Mouse (Mus musculus): Measurements from ENCODE around the gene Atp6v1e1. TPM values are rescaled to one million over a fixed set of nuclear protein-coding genes. Genes with fewer than 3 reads are reported as not detected.
"Not testable (repeated sequence)": the region's sequence is repeated elsewhere in the genome, so short reads cannot be mapped to it uniquely, and the experiment has no call there.

Gene Atp6v1e1
- total RNA-seq, 1 experiment = 126 TPM

- Histone ChIP-seq H3K4me1 (ENCODE audit: control insufficient read depth in 2 of 2, insufficient read depth in 2 of 2, low read length in 2 of 2, poor library complexity in 1 of 2) (0 out of 4 replicates have a peak, but pooled peaks cover 2 to 4% of the 10 kb centered on the region in 2 experiments), H3K9me3 (ENCODE audit: control insufficient read depth, insufficient read depth, low read depth, low read length) (no peaks in the 10 kb centered on the region), H3K9ac (ENCODE audit: insufficient read depth, low read depth, low read length, poor library complexity, severe bottlenecking) (no peak overlapping the region), H3K27ac (ENCODE audit: insufficient read depth, low read depth, low read length, poor library complexity, severe bottlenecking) (no peak overlapping the region), H3K4me3 (ENCODE audit: insufficient read depth in 1 of 2, low read depth in 1 of 2, low read length in 2 of 2, poor library complexity in 1 of 2, severe bottlenecking in 1 of 2) (no peak overlapping the region), H3K36me3 (ENCODE audit: control insufficient read depth, insufficient read depth, low read length, poor library complexity, severe bottlenecking) (peaks cover 13% of the 10 kb centered on the region)
- no peak for DNase-seq (ENCODE audit: low read depth, low spot score)
- in situ Hi-C loops (cut with MboI; ENCODE audit: low sequenced_read_pairs in 2 of 2, unreplicated experiment in 2 of 2) = no loop called here
- TF ChIP-seq ZC3H11A (IDR thresholded peaks at IDR 0.05; ENCODE audit: borderline replicate concordance, low read depth, low read length) = no peak
- no peak for TF ChIP-seq ZNF384 (IDR thresholded peaks at IDR 0.05; ENCODE audit: low read depth, low read length)
- no peak for TF ChIP-seq HCFC1 (IDR thresholded peaks at IDR 0.05; ENCODE audit: borderline replicate concordance, insufficient read depth, low read length)
- TF ChIP-seq CHD2 (IDR thresholded peaks at IDR 0.05; ENCODE audit: low read depth, low read length) = no peak
- no peak for TF ChIP-seq MAFK (IDR thresholded peaks at IDR 0.05; ENCODE audit: insufficient read depth, low read depth, low read length)
Observed at GRCm38 (mm10) chr6:120819294-120819693, 3.3 kb downstream of the Atp6v1e1 start.

- H3K9me3 ChIP-seq (ENCODE audit: control insufficient read depth, insufficient read depth, low read depth, low read length); H3K27ac ChIP-seq (ENCODE audit: insufficient read depth, low read depth, low read length, poor library complexity, severe bottlenecking); H3K4me1 ChIP-seq (ENCODE audit: control insufficient read depth in 2 of 2, insufficient read depth in 2 of 2, low read length in 2 of 2, poor library complexity in 1 of 2); DNase-seq (ENCODE audit: low read depth, low spot score); in situ Hi-C loops (cut with MboI; ENCODE audit: low sequenced_read_pairs in 2 of 2, unreplicated experiment in 2 of 2); H3K9ac ChIP-seq (ENCODE audit: insufficient read depth, low read depth, low read length, poor library complexity, severe bottlenecking); H3K4me3 ChIP-seq (ENCODE audit: insufficient read depth in 1 of 2, low read depth in 1 of 2, low read length in 2 of 2, poor library complexity in 1 of 2, severe bottlenecking in 1 of 2): not testable (repeated sequence)
- H3K36me3 ChIP-seq (ENCODE audit: control insufficient read depth, insufficient read depth, low read length, poor library complexity, severe bottlenecking) = peaks cover 11% of the 10 kb centered on the region
Observed at GRCm38 (mm10) chr6:120811999-120812398, 10.6 kb downstream of the Atp6v1e1 start.

GRCm38 (mm10) chr6:120807738-120808081 is 14.9 kb downstream of the Atp6v1e1 start:
- no peak overlapping the region for H3K4me3 ChIP-seq (ENCODE audit: insufficient read depth in 1 of 2, low read depth in 1 of 2, low read length in 2 of 2, poor library complexity in 1 of 2, severe bottlenecking in 1 of 2)

GRCm38 (mm10) chr6:120806999-120807737 is 15.4 kb downstream of the Atp6v1e1 start:
- H3K9ac ChIP-seq (ENCODE audit: insufficient read depth, low read depth, low read length, poor library complexity, severe bottlenecking) = no peak overlapping the region
- H3K27ac ChIP-seq (ENCODE audit: insufficient read depth, low read depth, low read length, poor library complexity, severe bottlenecking) = no peak overlapping the region
- H3K4me1 ChIP-seq (ENCODE audit: control insufficient read depth in 2 of 2, insufficient read depth in 2 of 2, low read length in 2 of 2, poor library complexity in 1 of 2) = no peaks in the 10 kb centered on the region
- DNase-seq (ENCODE audit: low read depth, low spot score) = no peak
- no peak for TF ChIP-seq ZC3H11A (IDR thresholded peaks at IDR 0.05; ENCODE audit: borderline replicate concordance, low read depth, low read length)
- TF ChIP-seq MAFK (IDR thresholded peaks at IDR 0.05; ENCODE audit: insufficient read depth, low read depth, low read length) = no peak
- no peak for TF ChIP-seq HCFC1 (IDR thresholded peaks at IDR 0.05; ENCODE audit: borderline replicate concordance, insufficient read depth, low read length)
- TF ChIP-seq ZNF384 (IDR thresholded peaks at IDR 0.05; ENCODE audit: low read depth, low read length) = no peak
- TF ChIP-seq CHD2 (IDR thresholded peaks at IDR 0.05; ENCODE audit: low read depth, low read length) = no peak
- H3K4me3 ChIP-seq (ENCODE audit: insufficient read depth in 1 of 2, low read depth in 1 of 2, low read length in 2 of 2, poor library complexity in 1 of 2, severe bottlenecking in 1 of 2) = no peak overlapping the region
- in situ Hi-C loops (cut with MboI; ENCODE audit: low sequenced_read_pairs in 2 of 2, unreplicated experiment in 2 of 2) = no loop called here
- no peaks in the 10 kb centered on the region for H3K9me3 ChIP-seq (ENCODE audit: control insufficient read depth, insufficient read depth, low read depth, low read length)
- peaks cover 38% of the 10 kb centered on the region for H3K36me3 ChIP-seq (ENCODE audit: control insufficient read depth, insufficient read depth, low read length, poor library complexity, severe bottlenecking)

More at GRCm38 (mm10) chr6:120807738-120808081, 14.9 kb downstream of the Atp6v1e1 start:
- Histone ChIP-seq H3K36me3 (ENCODE audit: control insufficient read depth, insufficient read depth, low read length, poor library complexity, severe bottlenecking) (peaks cover 35% of the 10 kb centered on the region), H3K27ac (ENCODE audit: insufficient read depth, low read depth, low read length, poor library complexity, severe bottlenecking) (no peak overlapping the region), H3K9me3 (ENCODE audit: control insufficient read depth, insufficient read depth, low read depth, low read length) (no peaks in the 10 kb centered on the region), H3K4me1 (ENCODE audit: control insufficient read depth in 2 of 2, insufficient read depth in 2 of 2, low read length in 2 of 2, poor library complexity in 1 of 2) (no peaks in the 10 kb centered on the region), H3K9ac (ENCODE audit: insufficient read depth, low read depth, low read length, poor library complexity, severe bottlenecking) (no peak overlapping the region)
- TF ChIP-seq ZNF384 (IDR thresholded peaks at IDR 0.05; ENCODE audit: low read depth, low read length) (no peak), MAFK (IDR thresholded peaks at IDR 0.05; ENCODE audit: insufficient read depth, low read depth, low read length) (no peak), HCFC1 (IDR thresholded peaks at IDR 0.05; ENCODE audit: borderline replicate concordance, insufficient read depth, low read length) (no peak), CHD2 (IDR thresholded peaks at IDR 0.05; ENCODE audit: low read depth, low read length) (no peak), ZC3H11A (IDR thresholded peaks at IDR 0.05; ENCODE audit: borderline replicate concordance, low read depth, low read length) (no peak)
- DNase-seq (ENCODE audit: low read depth, low spot score) = no peak
- in situ Hi-C loops (cut with MboI; ENCODE audit: low sequenced_read_pairs in 2 of 2, unreplicated experiment in 2 of 2) = no loop called here

GRCm38 (mm10) chr6:120799581-120800041 is 23.0 kb downstream of the Atp6v1e1 start:
- TF ChIP-seq HCFC1 (IDR thresholded peaks at IDR 0.05; ENCODE audit: borderline replicate concordance, insufficient read depth, low read length) (no peak), ZC3H11A (IDR thresholded peaks at IDR 0.05; ENCODE audit: borderline replicate concordance, low read depth, low read length) (no peak), MAFK (IDR thresholded peaks at IDR 0.05; ENCODE audit: insufficient read depth, low read depth, low read length) (no peak), CHD2 (IDR thresholded peaks at IDR 0.05; ENCODE audit: low read depth, low read length) (no peak), ZNF384 (IDR thresholded peaks at IDR 0.05; ENCODE audit: low read depth, low read length) (no peak)
- Histone ChIP-seq H3K9ac (ENCODE audit: insufficient read depth, low read depth, low read length, poor library complexity, severe bottlenecking) (no peak overlapping the region), H3K4me1 (ENCODE audit: control insufficient read depth in 2 of 2, insufficient read depth in 2 of 2, low read length in 2 of 2, poor library complexity in 1 of 2) (no peaks in the 10 kb centered on the region), H3K4me3 (ENCODE audit: insufficient read depth in 1 of 2, low read depth in 1 of 2, low read length in 2 of 2, poor library complexity in 1 of 2, severe bottlenecking in 1 of 2) (no peak overlapping the region), H3K27ac (ENCODE audit: insufficient read depth, low read depth, low read length, poor library complexity, severe bottlenecking) (no peak overlapping the region), H3K36me3 (ENCODE audit: control insufficient read depth, insufficient read depth, low read length, poor library complexity, severe bottlenecking) (peaks cover 75% of the 10 kb centered on the region), H3K9me3 (ENCODE audit: control insufficient read depth, insufficient read depth, low read depth, low read length) (no peaks in the 10 kb centered on the region)
- DNase-seq (ENCODE audit: low read depth, low spot score) = no peak
- in situ Hi-C loops (cut with MboI; ENCODE audit: low sequenced_read_pairs in 2 of 2, unreplicated experiment in 2 of 2) = no loop called here
